7 mouse cellular contexts compared by ENCODE assay signal in the genomic region with DNA sequence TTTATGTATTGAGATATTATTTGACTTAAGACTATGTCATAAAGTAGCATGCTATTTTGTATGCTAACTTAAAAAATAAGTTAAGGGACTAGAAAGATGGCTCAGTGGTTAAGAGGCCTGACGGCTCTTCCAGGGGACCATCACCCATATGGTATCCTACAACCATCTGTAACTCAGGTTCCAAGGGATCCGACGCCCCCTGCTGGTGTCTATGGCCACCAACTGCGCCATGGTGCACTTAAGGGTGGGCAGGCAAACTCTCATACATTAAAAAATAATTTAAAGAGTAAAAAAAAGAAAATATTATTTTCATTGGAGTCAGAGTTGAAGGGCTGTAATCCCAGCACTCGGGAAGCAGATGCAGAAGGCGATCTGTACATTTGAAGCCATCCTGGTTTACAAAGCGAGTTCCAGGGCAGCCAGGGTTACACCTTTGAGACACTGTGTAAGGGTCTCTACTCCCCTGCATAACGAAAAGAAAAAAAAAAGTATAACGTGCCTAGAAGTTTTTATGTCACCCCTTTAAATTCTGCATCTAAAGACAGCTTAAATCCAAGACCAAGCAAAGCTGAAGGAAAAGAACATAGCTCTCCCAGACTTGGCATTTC. TPM values are rescaled to one million over a fixed set of nuclear protein-coding genes. Genes with fewer than 3 reads are reported as not detected.
A peak's percentile ranks its signal among the peaks of the same experiment; 100 is the strongest.
DNase-seq lines count a peak whose midpoint lies in the region; ATAC-seq lines count a peak whose summit lies in the region.

No protein-coding gene starts in this region.

- no peaks in the 10 kb centered on the region for H3K27me3 ChIP-seq in megakaryocyte, embryonic 14.5 days (replicated peaks)
- H3K27me3 ChIP-seq in hindbrain, embryonic 10.5 days (ENCODE audit: insufficient read depth, poor library complexity, severe bottlenecking): no peaks in the 10 kb centered on the region
- no peaks in the 10 kb centered on the region for H3K27me3 ChIP-seq in liver, embryonic 15.5 days

- H3K9me3 ChIP-seq in megakaryocyte, embryonic 14.5 days: no peaks in the 10 kb centered on the region
- H3K9me3 ChIP-seq in hindbrain, embryonic 10.5 days: no peaks in the 10 kb centered on the region
- no peaks in the 10 kb centered on the region for H3K9me3 ChIP-seq in liver, embryonic 15.5 days (replicated peaks)

- peak; percentile 46 to 51 for DNase-seq in cerebellum, postnatal 10 days
- DNase-seq in hindbrain, embryonic 10.5 days (ENCODE audit: low spot score): peak; percentile 38
- DNase-seq in thymus, postnatal 10 days (ENCODE audit: low spot score in 2 of 2): peak; percentile 48 to 56
- DNase-seq in ovary, adult 18-20 months (ENCODE audit: low spot score): no peak

- WGBS in hindbrain, embryonic 10.5 days: 17% methylated on average over 9 of the region's 9 CpGs
- 15% methylated on average over 9 of the region's 9 CpGs for WGBS in liver, embryonic 15.5 days (ENCODE audit: insufficient replicate concordance)

- H3K36me3 ChIP-seq in megakaryocyte, embryonic 14.5 days (replicated peaks; ENCODE audit: low read length): peaks cover 2% of the 10 kb centered on the region
- no peaks in the 10 kb centered on the region for H3K36me3 ChIP-seq in hindbrain, embryonic 10.5 days
- H3K36me3 ChIP-seq in liver, embryonic 15.5 days (replicated peaks): peaks cover 14% of the 10 kb centered on the region

- H3K9ac ChIP-seq in liver, embryonic 15.5 days: no peak overlapping the region

- H3K4me2 ChIP-seq in liver, embryonic 15.5 days: peak overlapping the region; percentile 74

- no peak for ATAC-seq in megakaryocyte, adult 5-6 weeks (ENCODE audit: poor library complexity, severe bottlenecking)
- peak; percentile 1; the same call in 1 of the 2 replicates for ATAC-seq in liver, embryonic 15.5 days (ENCODE audit: insufficient read depth)

- H3K4me3 ChIP-seq in megakaryocyte, embryonic 14.5 days (replicated peaks): peak overlapping the region; percentile 95
- peak overlapping the region; percentile 84 for H3K4me3 ChIP-seq in hindbrain, embryonic 10.5 days
- H3K4me3 ChIP-seq in liver, embryonic 15.5 days (replicated peaks): peak overlapping the region; percentile 90

- H3K27ac ChIP-seq in hindbrain, embryonic 10.5 days: peak overlapping the region; percentile 92; the same call in 1 of the 2 replicates
- H3K27ac ChIP-seq in liver, embryonic 15.5 days (replicated peaks): no peak overlapping the region

- H3K4me1 ChIP-seq in megakaryocyte, embryonic 14.5 days: peaks cover 43% of the 10 kb centered on the region
- peaks cover 24% of the 10 kb centered on the region for H3K4me1 ChIP-seq in hindbrain, embryonic 10.5 days (replicated peaks)
- H3K4me1 ChIP-seq in liver, embryonic 15.5 days (replicated peaks): peaks cover 44% of the 10 kb centered on the region

RNA-seq across cellular contexts. Expression of a gene that starts 0.4 kb away (rescaled TPM):
- 11.0 and 12.8 TPM in 2 replicates for polyA plus RNA-seq in megakaryocyte, embryonic 14.5 days (2012; ENCODE audit: insufficient read depth, low replicate concordance)
- total RNA-seq in megakaryocyte, adult 5-6 weeks (2015): 56.6 and 60.7 TPM in 2 replicates
- total RNA-seq in megakaryocyte, adult 5-6 weeks (2017): 24.3 and 43.1 TPM in 2 replicates
- 5.3 and 6.0 TPM in 2 replicates for polyA plus RNA-seq in hindbrain, embryonic 10.5 days (2016; fragmentation: Nextera tagmentation; extraction: Ambion mirVana)
- 10.4 and 10.5 TPM in 2 replicates for polyA plus RNA-seq in liver, embryonic 15.5 days (2015; fragmentation: Nextera tagmentation; extraction: Ambion mirVana)
